Mouse (Mus musculus) lung, adult 2 months (tissue): ENCODE results near the gene Mapk13. TPM values are rescaled to one million over a fixed set of nuclear protein-coding genes. Genes with fewer than 3 reads are reported as not detected.

Experiments
- DNase-seq: peaks from one replicate; pipeline ENCODE4 v3.0.0; 2022
- H3K4me1 ChIP-seq: fragments of 200-500 bp; 2 replicates; pipeline ENCODE4 v1.6.1; 2011; ENCODE audit warnings: low read length; ENCODE audit not compliant: control insufficient read depth, insufficient read depth
- H3K4me3 ChIP-seq: fragments of 200-500 bp; replicated peaks from 2 replicates; pipeline ENCODE3; 2011; ENCODE audit warnings: low read depth, mild to moderate bottlenecking, control low read depth, low read length; ENCODE audit errors: extremely low read depth
- CTCF ChIP-seq: fragments of 200-500 bp; IDR thresholded peaks from 2 replicates; pipeline ENCODE4 v1.5.1; 2011; ENCODE audit warnings: mild to moderate bottlenecking, low read length, control low read depth; ENCODE audit not compliant: insufficient read depth
- POLR2A ChIP-seq: fragments of 200-500 bp; IDR thresholded peaks from 2 replicates; pipeline ENCODE4 v1.6.1; 2011; ENCODE audit warnings: low read depth, mild to moderate bottlenecking, control low read depth, low read length, borderline replicate concordance; ENCODE audit errors: extremely low read depth
- WGBS: fragments of 180-500 bp; shearing (Covaris S2); methylation state at CpG from one replicate; pipeline ENCODE4 v1.1.7; 2018; 5-methylcytosine and 5-hydroxymethylcytosine counted together
- polyA plus RNA-seq: library from polyadenylated mRNA; depleted of rRNA; stranded (reverse); fragments of >200 nt; gene quantifications from 2 replicates; pipeline ENCODE4 v1.2.3, GENCODE M21; 2012; rRNA removed

Mapk13 gene
- polyA plus RNA-seq, 1 experiment = 19.4 TPM

DNA sequence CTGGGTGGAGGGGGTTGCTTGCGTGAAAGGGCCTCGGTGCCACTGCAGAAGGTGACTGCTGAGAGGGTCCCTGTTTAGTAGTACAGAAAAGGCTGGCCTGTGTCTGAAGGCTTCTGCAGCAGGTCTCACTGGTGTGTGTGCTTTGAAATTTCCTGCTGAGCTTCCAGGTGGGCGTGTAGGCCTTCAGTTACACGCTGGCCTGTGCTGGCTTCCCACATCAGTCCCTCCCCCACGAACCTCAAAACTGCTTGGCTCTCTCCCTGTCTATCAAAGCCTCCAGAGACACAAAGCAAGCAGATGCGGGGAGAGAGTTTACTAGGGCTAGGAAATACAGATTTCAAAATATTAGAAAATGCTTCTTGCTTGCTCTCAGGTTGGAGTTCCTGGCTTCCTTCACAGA, 55.8 kb downstream of the Mapk13 start:
- H3K4me3 ChIP-seq = no peak overlapping the region
- no peaks in the 10 kb centered on the region for H3K4me1 ChIP-seq
- WGBS = 84% methylated on average over 6 of the region's 6 CpGs
- no peak for DNase-seq
- TF ChIP-seq CTCF = no peak
- TF ChIP-seq POLR2A = no peak

DNA sequence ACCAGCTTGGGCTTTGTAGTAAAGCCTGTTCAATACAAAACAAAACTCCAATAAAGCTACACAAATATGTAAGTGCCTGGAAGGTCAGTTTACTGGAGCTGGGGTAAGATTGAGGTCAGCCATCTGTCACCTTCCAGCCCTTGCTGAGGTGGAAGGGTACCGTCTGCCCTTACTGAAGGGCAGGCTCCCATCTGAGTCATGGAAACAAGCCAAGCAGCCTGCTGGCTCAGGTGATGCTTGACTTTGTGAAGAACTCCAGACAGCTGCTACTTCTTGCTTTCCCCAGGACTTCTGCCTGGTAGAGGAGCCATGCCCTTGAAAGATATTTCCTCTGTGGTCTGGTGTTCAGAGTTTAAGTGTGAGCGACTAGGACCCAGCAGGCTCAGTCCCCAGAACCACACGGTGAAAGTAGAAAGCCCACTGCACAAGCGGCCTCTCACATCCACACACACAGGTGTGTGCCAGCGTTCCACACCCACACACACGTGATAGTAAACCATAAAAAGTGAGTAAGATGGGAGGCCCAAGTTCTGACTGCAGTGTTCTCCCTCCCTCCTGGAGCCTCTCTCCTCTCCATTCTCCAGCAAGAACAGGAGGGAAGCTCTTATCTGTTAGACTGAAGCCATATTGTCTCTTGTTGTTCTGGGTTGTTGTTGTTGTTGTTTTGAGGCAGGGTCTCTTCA, 56.4 kb downstream of the Mapk13 start:
- TF ChIP-seq POLR2A (no peak), CTCF (no peak)
- H3K4me3 ChIP-seq = no peak overlapping the region
- WGBS = 83% methylated on average over 6 of the region's 6 CpGs
- DNase-seq = no peak
- H3K4me1 ChIP-seq = no peaks in the 10 kb centered on the region

DNA sequence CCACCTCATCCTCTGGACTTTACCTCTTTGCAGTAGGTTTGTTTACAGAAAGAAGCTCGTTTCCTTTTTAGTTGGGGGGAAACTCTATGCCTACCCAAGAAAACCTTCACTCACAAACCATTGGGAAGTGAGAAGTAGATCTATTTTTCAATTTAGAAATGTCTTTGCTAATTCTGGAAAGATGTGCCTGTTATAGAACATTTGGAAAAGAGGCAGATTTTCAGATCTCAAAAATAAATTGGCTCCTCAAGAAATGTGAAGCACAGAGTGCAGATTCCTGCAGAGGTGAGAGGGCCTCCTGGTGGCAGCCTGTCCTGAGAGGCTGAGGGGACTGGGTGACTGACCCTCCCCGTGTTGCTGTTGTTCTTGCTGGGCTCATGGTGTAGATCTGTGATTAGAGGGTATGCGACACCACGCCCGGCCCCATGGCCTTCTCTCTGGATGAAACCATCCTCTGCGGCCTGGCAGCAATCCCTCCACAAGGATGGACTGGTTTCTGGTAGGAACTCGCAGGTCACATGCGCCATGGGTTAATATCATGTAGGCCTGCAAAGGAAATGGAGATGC, 58.7 kb downstream of the Mapk13 start:
- WGBS = 85% methylated on average over 8 of the region's 8 CpGs
- no peak overlapping the region for H3K4me3 ChIP-seq
- DNase-seq = no peak
- no peak for TF ChIP-seq POLR2A
- TF ChIP-seq CTCF = no peak
- H3K4me1 ChIP-seq = no peaks in the 10 kb centered on the region

DNA sequence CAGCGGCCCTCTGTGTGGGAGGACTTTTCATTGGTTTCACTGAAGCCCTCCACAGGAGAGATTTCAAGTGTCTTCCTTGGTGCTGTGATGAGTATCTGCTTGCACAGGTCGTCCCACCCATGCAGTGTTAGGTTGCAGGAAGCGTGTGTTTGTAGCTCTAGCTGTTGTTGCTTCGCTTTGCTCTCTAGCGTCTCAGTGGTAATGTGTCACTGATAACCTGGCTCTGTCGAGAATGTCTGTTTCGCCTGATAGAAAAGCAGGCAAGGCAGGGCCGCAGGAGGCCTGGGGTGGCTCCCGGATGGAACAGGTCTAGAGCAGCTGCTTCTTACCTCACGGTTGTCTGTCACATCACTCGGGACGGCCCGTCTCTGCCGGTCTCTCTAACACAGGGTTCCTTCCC, 60.0 kb downstream of the Mapk13 start:
- H3K4me3 ChIP-seq = no peak overlapping the region
- no peak for DNase-seq
- no peaks in the 10 kb centered on the region for H3K4me1 ChIP-seq
- no peak for TF ChIP-seq POLR2A
- TF ChIP-seq CTCF = no peak
- WGBS = 79% methylated on average over 14 of the region's 14 CpGs

Other genes with a start within 250 kb of the Mapk13 start
- gene Armc12, start 238.5 kb upstream of the Mapk13 start, polyA plus RNA-seq = not detected in 2 replicates
- not detected in 2 replicates for gene Clpsl2, start 219.9 kb upstream of the Mapk13 start, polyA plus RNA-seq
- 1.8 and 16.1 TPM in 2 replicates for gene Clps, start 208.5 kb upstream of the Mapk13 start, polyA plus RNA-seq
- not detected in 2 replicates for gene Lhfpl5, start 193.7 kb upstream of the Mapk13 start, polyA plus RNA-seq
- gene Srpk1, start 146.6 kb upstream of the Mapk13 start, polyA plus RNA-seq = 14.0 and 24.0 TPM in 2 replicates
- 0.40 and 1.2 TPM in 2 replicates for gene Slc26a8, start 79.1 kb upstream of the Mapk13 start, polyA plus RNA-seq
- gene Mapk14, start 78.0 kb upstream of the Mapk13 start, polyA plus RNA-seq = 74.3 and 97.5 TPM in 2 replicates
- gene AC170998.1, start 43.2 kb upstream of the Mapk13 start, polyA plus RNA-seq = 0.77 and 1.5 TPM in 2 replicates
- gene Brpf3, start 31.8 kb downstream of the Mapk13 start, polyA plus RNA-seq = 24.7 and 26.3 TPM in 2 replicates
- gene Pnpla1, start 89.1 kb downstream of the Mapk13 start, polyA plus RNA-seq = 0.12 and 3.9 TPM in 2 replicates
- gene 4930539E08Rik, start 146.0 kb downstream of the Mapk13 start, polyA plus RNA-seq = 0.05 and 0.14 TPM in 2 replicates
- 0.15 and 0.19 TPM in 2 replicates for gene Pxt1, start 174.5 kb downstream of the Mapk13 start, polyA plus RNA-seq
- gene Kctd20, start 182.7 kb downstream of the Mapk13 start, polyA plus RNA-seq = 37.5 and 59.5 TPM in 2 replicates
- 105 and 111 TPM in 2 replicates for gene Stk38, start 238.7 kb downstream of the Mapk13 start, polyA plus RNA-seq